Mouse (Mus musculus): ENCODE measurements around the gene 2410015M20Rik.

The 2410015M20Rik gene

DNA sequence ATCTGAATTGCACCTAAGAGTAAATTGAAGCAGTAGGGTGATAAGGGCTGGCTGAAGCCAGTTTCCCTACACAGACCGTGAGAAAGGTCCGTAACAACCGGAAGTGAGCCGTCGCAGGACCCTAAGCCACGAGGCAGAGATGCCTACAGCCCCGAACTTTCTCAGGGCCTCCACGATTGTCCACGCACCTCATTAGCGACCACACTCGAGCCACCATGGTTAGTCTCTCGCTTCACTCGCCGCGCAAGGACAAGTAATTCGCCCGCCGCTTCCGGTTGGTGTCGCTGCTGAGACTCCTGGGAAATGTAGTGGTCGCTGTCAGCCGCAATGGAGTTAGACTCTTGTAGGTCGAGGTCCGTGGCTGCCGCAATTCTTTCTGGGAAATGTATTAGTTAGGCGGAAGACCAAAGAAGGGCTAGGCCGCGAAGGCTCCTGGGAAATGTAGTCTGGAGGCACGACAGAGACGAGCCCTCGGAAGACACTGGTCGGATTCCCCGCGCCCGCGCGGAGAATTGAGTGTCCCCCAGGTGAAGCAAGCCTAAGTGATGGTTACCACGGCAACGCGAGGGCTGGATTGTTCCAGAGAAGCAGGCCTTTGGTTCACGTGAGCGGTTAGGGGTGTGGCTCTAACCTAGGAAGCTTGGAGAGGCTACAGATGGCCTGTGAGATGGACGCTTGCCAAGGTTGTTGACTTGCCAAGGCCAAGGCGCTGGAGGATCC, at the start of gene 2410015M20Rik:
2410015M20Rik (minus strand) TSS at position 320 of the 720 bp plus-strand sequence.
- TF ChIP-seq GATA4 (IDR thresholded peaks at IDR 0.05; ENCODE audit: insufficient replicate concordance, low read length), result no peak; the same call in 1 of the 2 replicates

DNA sequence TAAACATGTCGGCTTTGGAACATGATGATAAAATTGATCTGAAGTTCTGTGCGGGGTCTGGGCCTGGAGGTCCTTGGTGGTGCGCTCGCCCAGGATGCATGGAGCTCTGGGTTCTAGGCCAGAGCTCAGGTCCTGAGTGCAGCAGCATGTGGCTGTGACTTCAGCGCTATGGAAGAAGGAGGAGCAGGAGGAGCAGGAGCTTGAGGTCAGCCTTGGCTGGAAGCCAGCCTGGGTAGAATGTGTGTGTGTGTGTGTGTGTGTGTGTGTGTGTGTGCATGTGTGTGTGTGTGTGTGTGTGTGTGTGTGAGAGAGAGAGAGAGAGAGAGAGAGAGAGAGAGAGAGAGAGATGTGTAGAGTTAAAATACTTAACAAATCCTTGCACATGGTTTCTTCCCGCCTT, 46.6 kb upstream of the 2410015M20Rik start:
- TF ChIP-seq GATA4 (IDR thresholded peaks at IDR 0.05; ENCODE audit: insufficient replicate concordance, low read length), result no peak

DNA sequence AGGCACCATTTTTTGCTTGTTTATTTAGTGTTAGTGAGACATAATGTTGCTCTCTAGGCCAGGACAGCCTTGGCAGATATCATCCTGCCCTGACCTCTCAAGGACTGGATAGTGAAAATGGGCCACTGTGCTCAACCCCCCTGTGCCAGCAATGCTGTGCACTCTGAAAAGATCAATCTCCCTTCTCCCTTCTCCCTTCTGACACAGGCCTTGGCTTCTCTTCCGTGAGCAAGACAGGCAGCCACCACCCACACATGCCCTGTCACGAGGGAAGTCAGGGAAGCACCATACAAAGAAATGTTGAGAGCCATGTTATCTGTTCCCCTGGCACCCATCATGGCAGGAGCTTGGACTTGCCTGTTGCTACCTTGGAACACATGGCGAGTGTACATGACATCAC, 45.7 kb upstream of the 2410015M20Rik start:
- TF ChIP-seq GATA4 (IDR thresholded peaks at IDR 0.05; ENCODE audit: insufficient replicate concordance, low read length), result no peak

DNA sequence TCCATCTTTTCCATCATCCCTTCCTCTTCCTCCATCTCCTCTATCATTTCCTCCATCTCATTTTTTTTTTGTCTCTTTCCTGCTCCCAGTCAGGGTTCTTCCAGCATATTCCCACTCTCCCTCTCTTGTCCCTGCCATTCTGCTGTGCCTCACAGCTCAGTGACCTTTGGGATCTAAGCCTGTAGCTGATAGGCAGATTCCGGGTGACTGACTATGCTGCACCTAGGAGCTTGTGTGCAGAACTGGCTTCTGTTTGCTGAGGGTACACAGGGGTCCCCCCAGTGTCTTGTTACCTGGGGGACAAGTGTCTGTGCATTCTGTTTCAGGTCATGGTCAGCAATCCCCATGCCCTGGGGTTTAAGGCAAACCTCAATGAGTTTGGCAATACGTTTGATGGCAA, 45.2 kb upstream of the 2410015M20Rik start:
- no peak for TF ChIP-seq GATA4 (IDR thresholded peaks at IDR 0.05; ENCODE audit: insufficient replicate concordance, low read length)

DNA sequence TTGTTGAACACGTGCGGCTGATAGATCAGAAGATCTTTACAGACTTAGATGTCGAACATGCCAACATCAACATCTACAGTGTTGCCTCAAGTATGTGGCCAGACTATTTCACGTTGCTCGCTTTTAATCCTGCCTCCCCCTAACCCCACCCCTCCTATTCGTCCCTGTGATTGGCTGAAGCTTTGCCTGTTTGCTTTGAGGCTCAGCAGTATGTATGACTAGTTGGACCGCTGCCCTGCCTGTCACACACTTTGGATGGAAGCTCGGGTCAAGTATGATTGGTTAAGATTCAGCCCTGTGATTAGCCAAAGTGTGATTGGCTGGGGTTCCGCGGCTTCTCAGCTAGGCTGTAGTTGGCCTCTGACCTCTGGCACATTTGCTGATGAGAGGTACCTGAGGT, 42.2 kb upstream of the 2410015M20Rik start:
- TF ChIP-seq GATA4 (IDR thresholded peaks at IDR 0.05; ENCODE audit: insufficient replicate concordance, low read length), result no peak

DNA sequence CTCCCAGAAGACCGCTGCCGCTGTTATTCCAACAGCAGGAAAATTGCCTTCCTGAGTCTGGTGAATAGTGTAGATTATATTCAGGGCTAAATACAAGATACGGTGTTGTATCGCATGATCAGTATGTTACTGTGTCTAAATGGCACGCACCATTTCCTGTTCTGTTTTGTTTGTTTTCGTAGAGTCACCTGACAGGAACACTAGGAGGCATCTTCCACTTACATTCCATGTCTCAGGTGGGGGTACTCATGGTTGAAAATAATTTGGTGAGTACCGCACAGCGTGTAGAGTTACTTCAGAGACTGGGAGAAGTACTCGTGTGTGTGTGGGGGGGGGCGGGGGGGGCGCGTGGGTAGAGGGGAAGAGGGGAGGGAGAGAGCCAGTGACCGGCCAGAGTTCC, 38.0 kb upstream of the 2410015M20Rik start:
- TF ChIP-seq GATA4 (IDR thresholded peaks at IDR 0.05; ENCODE audit: insufficient replicate concordance, low read length), result no peak

DNA sequence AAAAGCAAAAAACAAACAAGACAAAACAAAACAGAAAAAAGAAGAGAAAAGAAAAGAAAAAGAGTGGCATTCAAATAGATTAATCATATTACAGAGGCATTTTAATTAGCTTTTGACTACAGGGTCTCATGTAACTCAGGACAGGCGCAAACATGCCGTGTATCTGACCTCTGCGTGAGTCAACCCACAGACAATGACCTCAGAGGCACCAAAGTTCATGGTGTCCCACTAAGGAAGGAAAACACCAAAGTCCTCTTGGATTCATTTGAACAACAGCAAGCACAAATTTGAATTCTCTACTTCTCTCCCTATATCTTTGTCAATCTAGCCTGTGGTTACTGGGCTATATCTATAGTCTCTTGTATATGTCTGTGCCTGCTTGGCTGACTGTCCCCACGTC, 33.7 kb upstream of the 2410015M20Rik start:
- TF ChIP-seq GATA4 (IDR thresholded peaks at IDR 0.05; ENCODE audit: insufficient replicate concordance, low read length), result no peak

DNA sequence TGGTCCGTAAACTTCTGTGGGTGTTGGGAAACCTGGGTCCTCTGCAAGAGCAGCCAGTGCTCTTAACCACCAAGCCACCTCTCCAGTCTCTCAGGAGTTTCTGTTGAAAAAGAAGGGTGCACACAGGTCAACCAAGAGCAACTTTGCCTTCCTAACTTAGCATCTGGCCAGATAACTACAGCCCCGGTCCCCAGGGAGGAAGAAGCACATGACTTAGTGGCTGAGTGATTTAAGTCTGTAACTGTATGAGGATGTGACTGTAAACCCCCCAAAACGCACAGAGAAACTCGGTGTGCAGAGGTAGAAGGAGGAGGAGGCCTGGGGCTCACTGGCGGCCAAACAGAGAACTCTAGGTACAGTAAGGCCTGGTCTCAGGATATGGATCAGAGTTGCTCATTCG, 24.5 kb upstream of the 2410015M20Rik start:
- no peak for TF ChIP-seq GATA4 (IDR thresholded peaks at IDR 0.05; ENCODE audit: insufficient replicate concordance, low read length)

DNA sequence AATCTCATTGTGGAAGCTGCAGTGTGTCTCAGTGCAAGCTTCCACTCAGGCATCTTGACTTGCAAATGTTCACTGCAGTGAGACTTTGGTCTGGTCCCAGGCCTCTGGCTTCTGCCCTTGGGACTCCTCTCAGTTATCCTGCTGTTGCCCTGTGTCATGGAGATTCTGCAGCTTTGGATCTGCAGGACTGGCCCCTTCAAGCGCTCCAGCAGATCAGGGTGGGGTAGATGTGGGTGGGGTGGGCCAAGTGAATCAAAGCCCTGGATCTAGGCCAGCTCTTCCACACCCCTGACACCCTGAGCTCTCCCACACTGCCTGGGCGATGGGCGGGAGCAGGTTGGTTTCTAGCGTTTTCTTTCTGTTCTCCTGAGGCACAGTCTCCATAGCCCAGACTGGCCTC, 22.2 kb upstream of the 2410015M20Rik start:
- TF ChIP-seq GATA4 (IDR thresholded peaks at IDR 0.05; ENCODE audit: insufficient replicate concordance, low read length), result no peak

DNA sequence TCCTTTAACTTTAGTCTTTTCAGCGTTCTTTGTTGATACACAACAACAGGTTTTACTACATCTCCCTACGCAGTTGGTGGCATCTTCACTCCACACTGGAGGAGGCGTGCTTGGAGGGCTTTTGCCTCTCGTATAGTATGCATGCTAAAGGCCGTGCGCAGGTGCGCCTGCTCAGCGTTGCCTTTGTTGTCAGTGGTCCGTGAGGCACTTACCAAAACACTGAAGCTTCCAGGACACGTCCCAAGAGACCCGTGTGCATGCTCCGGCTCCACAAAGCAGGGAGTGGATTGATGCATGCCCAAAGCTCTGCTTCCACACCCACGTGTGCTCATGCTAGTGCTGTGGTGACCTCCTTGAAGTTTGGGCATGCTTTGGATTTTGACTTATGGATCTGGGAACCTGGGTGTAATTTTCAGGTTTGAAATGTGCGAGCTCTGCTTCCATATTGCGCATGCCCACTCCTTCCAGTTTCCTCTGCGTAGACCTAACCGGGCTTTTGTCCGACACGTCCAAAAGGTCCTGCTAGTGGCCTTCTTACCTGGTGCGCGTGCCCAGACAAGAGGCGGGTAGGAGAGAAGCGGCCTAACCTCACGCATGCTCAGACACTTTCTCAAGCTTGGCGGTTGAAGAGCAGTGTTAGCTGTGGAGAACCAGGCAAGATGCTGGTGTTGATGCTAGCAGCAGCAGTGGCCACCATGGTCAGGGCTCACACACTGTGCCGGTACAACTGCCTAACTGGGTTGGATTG, 18.1 kb upstream of the 2410015M20Rik start, which contains the start of gene Catsperd:
Catsperd (plus strand) TSS at position 614 of the 748 bp plus-strand sequence.
- TF ChIP-seq GATA4 (IDR thresholded peaks at IDR 0.05; ENCODE audit: insufficient replicate concordance, low read length), result no peak

DNA sequence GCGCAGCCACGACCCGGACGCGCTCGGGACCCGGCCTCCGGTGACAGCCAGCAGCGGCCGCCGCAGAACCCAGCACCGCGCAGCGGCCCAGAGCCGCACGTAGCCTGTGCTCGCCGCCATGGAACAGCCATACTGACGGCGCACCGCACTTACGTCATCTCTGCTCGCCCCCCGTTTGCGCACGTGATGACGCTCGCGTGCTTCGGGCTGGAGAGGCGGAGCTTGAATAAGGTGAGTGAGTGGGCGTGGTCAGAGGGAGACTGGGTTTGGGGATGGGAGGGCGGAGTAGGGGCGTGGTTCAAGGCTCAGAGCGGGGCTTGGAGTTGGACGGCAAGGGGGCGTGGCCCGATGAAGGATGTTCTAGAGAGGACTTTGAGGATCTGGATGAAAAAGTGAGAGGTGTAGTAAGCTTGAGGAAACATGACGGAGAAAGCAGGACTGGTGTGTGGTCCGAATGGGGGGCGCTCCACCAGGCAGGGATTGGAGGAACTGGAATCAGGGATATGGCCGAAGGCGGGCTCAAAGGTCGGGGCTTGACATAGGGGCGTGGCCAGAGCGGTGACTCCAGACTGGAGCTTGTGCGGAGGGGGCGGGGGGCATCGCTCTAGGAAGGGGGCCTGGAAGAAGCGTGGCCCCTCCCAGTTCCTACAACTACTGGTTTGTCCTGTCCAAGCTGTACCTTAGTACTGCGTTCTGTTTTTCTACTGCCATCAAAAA, 17.3 kb upstream of the 2410015M20Rik start, which contains the start of gene Lonp1:
Lonp1 (minus strand) TSS at position 134 of the 717 bp plus-strand sequence.
- peak; percentile 28; the same call in 1 of the 2 replicates for TF ChIP-seq GATA4 (IDR thresholded peaks at IDR 0.05; ENCODE audit: insufficient replicate concordance, low read length)

DNA sequence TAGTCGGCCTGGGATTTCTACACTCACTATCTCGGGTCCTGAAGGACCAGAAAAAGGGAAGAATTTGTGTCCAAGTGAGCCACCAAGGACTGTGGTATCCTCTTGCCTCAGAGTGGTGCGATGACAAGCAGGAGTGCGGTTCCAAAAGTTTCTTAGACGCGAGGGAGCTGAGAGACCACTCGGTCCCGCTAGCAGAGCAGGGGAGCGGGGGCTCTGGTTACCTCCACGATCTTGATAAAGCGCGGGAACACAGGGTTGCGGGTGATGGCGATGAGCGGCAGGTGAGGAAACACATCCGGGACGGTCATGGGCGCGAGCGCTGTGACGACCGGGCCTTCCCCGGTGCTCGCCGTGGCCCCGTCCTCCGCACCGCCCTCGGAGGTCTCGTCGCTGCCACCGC, 16.7 kb upstream of the 2410015M20Rik start:
- no peak for TF ChIP-seq GATA4 (IDR thresholded peaks at IDR 0.05; ENCODE audit: insufficient replicate concordance, low read length)

DNA sequence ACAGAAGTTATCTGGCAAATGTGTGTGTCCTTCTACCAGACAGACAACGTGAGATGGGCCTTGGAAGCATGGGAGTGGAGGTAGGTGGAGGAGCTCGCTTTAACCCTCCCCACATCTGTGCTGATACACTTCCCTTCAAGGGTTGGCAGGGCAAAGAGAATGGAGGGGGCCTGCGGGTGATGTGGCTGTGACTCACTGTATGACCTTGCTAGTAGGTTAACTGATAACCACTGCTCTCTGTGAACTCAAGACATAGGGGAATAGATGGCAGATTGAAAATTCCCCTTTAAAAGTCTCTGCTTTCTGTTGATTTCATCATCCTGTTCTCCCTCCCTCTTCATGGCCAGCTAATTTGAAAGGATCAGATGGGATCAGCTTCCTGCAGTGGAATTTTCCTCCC, 15.9 kb upstream of the 2410015M20Rik start:
- no peak for TF ChIP-seq GATA4 (IDR thresholded peaks at IDR 0.05; ENCODE audit: insufficient replicate concordance, low read length)

DNA sequence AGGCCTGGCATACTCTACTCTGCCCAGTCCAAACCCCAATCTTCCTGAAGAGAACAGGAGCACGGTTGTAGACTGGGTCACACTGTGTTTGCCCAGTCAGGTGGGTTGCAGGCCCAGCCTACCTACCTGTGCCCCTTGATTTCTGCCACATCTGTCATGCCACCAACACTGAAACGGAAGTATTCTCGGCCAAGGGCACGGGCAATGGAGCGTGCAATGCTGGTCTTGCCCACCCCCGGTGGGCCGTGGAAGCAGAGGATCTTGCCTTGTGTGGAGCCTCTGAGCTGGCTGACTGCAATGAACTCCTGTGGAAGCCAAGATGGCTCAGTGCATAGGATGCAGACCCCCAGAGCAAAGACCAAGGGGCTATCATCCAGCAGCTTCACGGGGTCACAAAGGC, 8.1 kb upstream of the 2410015M20Rik start:
- no peak for TF ChIP-seq GATA4 (IDR thresholded peaks at IDR 0.05; ENCODE audit: insufficient replicate concordance, low read length)

DNA sequence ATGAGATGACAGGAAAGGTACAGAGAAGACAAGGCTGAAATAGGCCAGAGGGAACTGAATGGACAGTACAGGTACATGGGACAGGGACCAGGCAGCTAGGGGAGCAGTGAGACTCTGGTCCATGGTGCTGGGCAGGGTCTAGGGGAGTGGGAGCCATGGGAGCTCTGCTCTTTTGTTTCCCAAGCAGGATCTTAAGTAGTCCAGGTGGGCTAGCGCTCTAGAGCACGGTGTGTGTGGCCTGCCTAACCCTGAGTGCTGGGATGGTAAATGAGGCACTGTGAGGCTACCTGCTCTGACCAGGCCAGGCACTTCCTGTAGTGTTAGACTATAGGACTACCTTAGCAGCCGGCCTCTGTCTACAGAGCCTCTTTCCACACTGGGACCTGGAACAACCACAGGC, 7.2 kb upstream of the 2410015M20Rik start:
- TF ChIP-seq GATA4 (IDR thresholded peaks at IDR 0.05; ENCODE audit: insufficient replicate concordance, low read length), result no peak

DNA sequence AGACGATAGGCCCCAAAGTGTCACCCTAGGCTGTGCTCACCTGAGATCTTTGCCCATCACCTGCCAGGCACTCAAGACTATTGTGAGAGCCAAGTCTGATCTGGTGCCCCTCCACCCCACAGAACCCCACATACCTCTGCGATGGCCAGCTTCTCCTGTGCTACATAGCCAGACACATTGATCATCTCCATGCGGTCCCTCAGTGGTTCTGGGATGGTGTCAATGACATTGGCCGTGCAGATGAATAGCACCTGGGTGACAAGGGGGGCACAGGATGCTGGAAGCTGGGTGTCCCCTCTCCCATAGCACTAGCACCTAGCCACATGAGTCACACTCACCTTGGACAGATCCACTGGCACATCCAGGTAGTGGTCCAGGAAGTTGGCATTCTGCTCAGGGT, 6.2 kb upstream of the 2410015M20Rik start:
- no peak for TF ChIP-seq GATA4 (IDR thresholded peaks at IDR 0.05; ENCODE audit: insufficient replicate concordance, low read length)

All from liver, adult (tissue).